Mouse (Mus musculus): Measurements from ENCODE around the gene Slc37a1.
A peak's percentile ranks its signal among the peaks of the same experiment; 100 is the strongest.

The Slc37a1 gene

DNA sequence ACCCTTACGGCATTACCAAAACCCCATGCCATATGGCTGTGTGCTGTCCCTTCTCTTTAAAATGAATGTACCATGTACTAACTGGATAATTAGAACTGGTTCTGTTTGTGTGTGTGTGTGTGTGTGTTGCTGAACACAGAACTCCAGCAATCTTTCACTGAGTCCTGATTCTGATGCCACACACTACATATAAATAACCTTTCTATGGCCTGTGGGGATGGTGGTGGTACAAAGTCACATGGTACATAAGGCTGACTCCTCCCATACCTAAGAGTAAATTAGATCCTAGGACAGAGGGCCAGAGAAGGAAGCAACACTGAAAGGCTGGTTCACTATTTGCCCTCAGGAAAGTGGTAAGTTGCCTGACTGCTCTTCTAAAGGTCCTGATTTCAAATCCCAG is at the start of gene Slc37a1:
Gene Slc37a1 (plus strand): TSS at position 301 of the 400 bp plus-strand sequence.
- DNase-seq (ENCODE audit: low spot score) = no peak

DNA sequence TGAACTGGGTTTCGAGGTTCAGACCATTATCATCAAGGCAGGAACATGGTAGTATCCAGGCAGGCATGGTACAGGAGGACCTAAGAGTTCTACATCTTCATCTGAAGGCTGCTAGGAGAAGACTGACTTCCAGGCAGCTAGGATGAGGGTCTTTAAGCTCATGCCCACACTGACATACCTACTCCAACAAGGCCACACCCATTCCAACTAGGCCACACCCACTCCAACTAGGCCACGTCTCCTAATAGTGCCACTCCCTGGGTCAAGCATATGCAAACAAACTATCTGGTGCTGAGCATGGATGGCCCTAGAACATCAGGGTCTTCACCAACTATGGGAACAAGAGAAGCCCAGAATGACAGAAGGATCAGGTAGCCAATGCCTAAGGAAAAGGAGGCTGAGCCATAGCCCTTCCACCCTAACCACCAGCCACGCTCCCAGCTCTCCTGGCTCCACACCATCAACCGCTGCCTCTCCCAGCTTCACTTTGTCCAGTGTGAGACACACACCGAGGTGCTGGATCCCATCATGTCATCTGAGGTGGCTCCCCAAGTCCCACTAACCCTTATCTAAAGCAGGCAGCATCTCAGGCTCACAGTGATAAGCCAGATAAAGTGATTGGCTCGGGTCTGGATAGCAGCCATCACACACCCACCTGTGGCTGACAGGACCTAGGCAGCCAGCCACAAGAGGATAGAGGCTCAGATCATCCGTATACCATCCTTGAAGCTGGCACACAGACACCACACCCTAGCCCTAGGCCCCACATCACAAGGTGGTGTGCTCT is 48.2 kb upstream of the Slc37a1 start:
- no peak for DNase-seq (ENCODE audit: low spot score)

DNA sequence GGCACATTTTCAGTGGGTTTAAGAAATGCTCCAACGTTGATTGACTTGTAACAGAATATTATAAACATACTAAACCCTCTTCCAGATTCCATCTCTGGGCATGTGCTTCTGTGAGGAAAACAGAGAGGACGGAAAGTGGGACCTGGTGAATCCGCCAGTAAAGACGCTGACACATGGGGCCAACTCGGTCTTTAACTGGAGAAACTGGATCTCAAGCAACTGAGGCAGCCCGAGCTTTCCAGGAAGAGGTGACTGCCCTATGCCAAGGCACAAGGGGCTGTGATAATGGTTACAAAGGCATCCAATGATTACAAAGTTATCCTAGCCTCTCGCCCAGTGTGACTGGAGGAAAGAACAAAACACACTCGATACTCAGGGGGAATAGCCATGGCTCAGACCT is 45.4 kb upstream of the Slc37a1 start:
- DNase-seq (ENCODE audit: low spot score) = no peak

DNA sequence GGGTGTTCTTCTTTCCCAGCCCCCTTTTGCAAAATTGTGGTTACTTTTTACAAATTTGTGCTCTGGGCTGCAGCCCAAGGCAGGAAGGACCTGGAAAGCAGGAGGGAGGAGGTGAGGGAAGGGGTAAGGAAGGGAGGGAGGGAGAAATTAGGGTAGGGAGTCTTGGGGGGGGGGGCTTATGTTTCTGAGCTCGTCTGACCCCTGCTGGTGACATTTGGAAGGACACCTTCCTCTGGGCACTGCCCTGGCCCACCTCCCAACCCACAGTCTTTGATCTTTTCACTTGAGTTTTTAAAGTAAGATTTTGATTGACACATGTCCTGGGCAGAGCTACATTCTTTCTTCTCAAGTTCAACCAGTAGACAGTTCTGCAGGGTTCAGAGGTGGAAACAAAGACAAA is 43.8 kb upstream of the Slc37a1 start:
- DNase-seq (ENCODE audit: low spot score) = no peak

DNA sequence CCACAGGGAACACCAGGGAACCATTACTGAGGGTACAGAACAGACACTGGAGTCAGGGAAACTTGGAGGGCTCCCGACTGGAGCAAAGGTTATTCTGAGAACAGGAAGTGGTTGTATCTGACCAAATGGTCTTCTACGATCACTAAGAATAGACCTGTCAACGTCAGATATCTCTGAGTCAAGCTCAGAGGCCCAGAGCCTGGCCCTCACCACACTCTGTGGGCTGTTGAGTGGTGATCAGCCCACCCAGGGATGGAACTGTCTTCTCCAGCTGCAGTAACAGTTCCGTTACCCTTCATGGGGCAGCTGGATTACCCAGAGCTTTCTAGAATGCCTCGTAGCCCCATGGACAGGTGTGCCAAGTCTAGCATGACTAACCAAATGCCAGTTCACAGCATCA is 41.3 kb upstream of the Slc37a1 start:
- no peak for DNase-seq (ENCODE audit: low spot score)

DNA sequence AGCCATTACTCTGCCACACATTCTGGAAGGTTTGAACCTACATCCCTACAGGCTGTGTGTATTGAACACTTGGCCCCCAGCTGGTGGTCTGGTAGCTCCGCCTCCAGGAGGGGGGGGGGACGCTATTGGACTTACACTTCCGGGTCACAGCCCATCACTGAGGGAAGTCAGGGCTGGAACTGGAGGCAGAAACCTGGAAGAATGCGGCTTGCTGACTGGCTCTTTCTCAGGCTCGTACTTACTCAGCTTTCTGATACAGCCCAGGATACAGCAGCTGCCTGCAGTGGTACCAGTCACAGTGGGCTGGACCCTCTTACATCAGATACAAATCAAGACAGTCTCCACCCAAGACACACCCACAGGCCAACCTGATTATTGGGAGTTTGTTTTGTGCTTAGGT is 39.4 kb upstream of the Slc37a1 start:
- no peak for DNase-seq (ENCODE audit: low spot score)

DNA sequence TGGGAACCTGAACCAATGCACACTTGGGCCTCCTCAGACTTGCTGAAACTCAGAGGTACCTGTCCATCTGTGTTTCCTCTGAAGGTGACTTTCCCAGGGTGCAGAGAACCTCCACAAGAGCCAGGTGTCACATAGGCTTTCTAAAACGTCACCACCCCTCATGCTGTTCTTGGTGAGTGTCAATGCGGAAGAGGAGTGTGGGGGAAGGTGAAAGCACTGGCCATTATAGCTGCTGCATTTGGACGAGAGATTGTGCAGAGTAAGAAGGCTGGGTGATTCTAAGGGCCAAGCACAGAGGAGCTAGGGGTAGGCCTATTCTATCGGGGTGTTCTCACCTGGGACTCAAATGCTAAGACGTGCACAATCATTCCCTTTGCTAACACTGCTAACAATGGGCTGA is 32.6 kb upstream of the Slc37a1 start:
- DNase-seq (ENCODE audit: low spot score) = no peak

DNA sequence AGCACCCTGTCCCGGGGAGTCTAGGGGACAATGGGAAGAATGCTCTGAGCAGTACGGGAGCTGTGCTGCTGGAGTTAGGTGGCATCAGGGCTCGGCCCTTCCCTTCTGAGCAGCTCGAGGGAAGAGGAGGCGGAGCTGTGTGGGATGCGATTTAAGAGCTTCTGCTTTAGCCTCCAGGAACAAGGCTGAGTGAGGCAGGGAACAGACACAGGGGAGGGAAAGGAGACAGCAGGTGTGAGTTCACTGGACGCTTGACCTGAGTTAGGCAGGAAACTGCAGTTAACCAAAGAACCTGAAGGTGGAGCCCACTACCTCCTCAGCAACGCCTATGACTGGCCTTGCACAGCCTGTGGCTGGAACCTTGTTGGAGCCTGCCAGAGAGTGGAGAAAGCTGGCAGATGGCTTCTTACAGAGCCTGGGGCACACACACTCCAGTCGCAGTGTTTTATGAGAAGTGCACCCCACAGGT is 32.1 kb upstream of the Slc37a1 start:
- DNase-seq (ENCODE audit: low spot score) = peak; percentile 80

DNA sequence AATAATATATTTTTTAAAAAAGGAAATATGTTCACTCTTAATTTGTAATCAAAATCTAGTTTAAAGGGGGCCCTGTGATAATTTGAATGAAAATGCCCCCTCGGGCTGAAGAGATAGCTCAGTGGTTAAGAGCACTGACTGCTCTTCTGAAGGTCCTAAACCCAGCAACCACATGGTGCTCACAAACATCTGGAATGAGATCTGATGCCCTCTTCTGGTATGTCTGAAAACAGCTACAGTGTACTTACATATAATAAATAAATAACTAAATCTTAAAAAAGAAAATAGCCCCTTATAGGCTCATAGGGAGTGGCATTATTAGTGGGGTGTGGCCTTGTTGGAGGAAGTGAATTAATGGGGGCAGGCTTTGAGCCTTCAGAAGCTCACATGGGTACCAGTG is 29.4 kb upstream of the Slc37a1 start:
- DNase-seq (ENCODE audit: low spot score) = no peak

DNA sequence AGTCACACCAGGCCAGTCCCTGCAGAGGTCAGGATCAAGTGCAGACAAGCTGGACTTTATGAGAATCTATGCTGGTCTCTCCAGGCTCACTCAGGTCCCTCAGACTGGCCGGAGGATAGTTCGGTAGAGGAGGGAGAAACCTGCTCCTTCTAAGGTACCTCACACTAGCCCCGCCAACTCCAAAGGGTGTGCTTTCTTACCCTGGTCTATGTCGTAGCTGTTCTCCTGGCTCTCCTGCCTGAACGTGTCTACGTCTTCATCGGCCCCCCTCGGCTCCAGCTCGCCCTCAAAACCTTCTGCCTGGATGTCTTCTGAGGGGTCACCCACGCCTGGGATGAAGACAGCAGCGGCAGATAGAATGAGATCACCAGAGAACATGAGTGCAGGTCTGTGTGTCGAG is 28.7 kb upstream of the Slc37a1 start:
- no peak for DNase-seq (ENCODE audit: low spot score)

DNA sequence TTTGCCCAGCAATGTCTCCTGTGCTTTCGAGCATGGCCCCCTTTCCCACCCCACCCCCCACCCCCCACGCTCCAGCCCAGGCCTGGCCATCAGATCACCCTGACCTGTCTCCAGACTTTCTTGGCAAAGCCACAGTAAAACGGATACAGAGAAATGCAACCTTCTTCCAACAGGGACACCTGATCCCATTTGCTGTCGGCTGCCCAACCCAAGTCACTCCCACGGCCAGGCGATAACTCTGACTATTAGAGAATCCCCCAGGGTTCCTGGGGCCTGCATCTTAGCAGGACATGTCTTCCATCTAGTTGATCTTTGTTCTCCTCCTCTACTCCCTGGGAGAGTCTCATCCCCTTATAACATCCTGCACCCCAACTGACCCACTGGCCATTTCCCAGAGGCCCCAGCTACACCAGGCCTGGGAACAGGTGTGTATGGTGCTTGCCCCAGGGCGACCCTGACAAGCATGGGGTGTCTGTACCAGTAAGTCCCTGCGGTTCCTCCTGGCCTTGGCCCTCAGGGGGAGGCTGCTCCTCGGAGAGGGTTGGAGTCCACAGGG is 28.2 kb upstream of the Slc37a1 start:
- no peak for DNase-seq (ENCODE audit: low spot score)

DNA sequence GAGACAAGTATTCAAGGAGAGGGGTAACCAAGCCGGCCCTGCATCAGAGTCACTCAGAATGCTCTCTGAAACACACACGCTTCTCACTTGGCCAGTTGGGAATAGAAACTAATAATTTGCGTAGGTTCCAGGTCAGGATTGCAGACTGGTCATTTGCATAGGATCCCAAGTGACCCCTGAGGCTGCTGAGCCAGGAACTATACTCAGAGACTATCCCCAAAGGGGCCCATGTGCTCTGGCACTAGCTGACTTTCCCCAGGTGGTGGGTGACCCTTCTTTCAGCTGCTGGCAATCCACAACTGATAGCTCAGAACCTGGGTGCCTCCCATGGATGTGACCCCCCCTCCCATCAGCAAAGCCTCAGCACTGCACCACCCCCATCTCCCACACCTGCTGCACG is 27.4 kb upstream of the Slc37a1 start:
- no peak for DNase-seq (ENCODE audit: low spot score)

DNA sequence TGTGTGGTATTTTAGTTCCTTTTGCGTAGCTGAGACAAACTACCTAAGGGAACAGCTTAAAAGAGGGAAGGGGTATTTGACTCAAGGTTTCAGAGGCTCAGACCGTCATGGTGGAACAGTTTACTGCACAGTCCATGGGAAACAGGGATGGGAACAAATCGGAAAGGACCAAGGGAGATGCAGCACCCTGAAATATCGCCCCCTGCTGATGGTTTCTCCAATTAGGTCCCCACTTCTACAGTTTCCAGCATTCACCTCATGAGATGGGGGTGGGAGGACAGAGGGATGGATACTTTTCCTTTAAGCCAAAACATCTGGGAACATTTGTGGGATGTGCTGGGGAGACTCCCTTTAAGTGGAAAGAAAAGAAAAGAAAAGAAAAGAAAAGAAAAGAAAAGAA is 26.8 kb upstream of the Slc37a1 start:
- DNase-seq (ENCODE audit: low spot score) = no peak

DNA sequence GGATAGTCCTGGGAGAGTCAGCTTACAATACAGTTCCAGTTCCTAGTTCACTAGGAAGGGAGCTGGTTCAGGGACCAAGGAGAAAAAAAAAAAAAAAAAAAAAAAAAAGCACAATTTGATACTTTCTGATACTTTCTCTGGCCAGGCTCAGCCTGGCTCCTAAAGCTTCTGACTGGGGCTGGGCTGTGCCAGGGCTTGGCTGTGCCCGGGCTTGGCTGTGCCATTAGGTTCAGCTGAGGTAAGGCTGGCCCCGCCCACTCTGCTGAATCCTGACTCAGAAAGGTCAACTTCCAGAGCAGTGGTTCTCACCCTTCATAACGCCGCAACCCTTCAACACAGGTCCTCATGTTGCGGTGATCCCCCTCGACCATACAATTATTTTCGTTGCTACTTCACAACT is 26.2 kb upstream of the Slc37a1 start:
- DNase-seq (ENCODE audit: low spot score) = no peak

DNA sequence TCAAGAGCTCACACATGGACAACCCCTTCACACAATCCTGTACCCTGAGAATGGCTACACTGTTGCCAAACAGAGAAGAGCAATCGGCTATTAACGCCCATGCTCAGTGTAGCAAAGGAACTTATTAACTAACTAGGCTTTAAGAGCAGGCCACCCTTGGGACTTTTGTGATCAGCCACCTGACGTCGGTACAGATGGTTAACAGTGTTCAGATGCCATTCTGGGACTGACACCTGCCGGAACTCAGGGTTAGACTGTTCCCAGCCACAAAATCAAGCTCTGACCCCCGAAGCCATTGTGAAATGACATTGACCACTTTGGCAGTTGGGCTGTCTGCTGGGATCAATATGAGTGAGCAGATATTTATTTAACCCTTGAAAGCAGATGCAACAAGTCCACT is 25.2 kb upstream of the Slc37a1 start:
- DNase-seq (ENCODE audit: low spot score) = no peak

DNA sequence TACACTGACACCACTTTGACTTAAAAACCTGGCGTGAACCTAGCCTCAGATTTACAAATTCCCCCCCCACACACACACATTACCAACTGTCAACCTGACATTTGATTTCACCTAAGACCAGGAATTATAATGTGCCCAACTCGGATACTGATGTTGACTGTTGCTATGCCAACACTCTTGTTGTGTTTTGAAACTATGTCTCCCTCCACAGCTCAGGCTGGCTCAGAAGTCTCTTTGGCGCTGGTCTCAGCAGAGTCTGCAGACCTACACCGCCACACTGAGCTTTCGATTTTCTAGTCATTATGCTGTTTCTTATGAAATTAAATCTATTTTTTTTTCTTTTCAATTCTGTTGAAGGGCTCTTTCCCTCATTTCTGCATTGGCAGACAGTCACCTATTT is 23.9 kb upstream of the Slc37a1 start:
- DNase-seq (ENCODE audit: low spot score) = no peak

DNA sequence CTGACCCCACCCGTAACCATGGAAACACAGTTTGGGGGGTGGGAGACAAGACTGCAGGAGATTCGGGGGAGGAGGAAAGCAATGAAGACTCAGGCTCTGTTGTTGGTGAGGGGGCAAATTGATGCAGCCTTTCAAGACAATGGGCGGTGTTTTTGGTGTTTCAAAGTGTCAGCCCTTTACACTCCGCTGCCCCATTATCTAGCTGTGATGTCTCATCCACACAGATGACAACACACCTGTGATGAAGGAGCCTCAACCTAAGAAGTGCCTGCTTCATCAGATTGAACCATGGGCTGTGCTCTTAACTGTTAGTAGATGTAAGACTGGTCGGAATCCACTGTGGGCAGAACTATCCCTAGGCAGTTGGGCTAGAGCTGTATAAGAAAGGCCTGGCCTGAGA is 22.8 kb upstream of the Slc37a1 start:
- DNase-seq (ENCODE audit: low spot score) = no peak

DNA sequence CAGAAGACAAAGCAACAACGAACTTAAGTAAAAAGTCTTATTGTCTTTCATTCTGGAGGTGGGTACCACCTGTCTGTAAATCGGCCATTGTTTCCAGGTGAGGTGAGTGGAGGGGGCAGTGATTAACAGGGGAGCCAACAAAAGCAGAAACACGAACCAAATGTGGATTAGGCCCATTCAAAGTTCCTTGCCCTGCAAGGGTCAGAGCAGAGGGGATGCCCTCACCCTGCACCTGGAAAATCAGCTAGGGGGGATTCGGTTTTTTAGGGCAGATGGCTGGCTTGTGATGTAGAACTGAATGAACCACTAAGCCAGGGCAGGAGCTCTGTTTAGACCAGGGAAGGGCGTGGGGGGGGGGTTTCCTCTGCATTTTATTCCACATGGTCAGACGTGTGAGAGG is 22.2 kb upstream of the Slc37a1 start:
- no peak for DNase-seq (ENCODE audit: low spot score)

DNA sequence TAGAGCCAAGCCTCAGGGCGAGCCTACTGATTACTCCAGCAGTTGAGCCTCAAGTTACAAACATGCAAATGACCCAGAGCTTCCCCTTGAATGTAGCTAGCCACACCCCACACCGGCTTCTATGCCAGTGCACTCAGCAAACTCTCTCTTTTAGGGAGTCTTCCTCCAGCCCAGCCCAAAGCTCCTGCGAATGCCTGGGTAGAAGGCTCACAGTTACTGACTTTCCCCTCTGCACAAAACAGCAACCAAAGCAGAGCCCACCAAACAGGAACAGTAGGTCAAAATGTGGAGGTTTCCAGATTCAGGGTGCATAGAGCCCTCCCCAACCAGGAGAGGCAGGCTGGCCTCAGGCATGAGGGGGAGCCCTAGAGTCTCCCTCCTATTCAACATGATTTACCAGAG is 21.4 kb upstream of the Slc37a1 start:
- no peak for DNase-seq (ENCODE audit: low spot score)

DNA sequence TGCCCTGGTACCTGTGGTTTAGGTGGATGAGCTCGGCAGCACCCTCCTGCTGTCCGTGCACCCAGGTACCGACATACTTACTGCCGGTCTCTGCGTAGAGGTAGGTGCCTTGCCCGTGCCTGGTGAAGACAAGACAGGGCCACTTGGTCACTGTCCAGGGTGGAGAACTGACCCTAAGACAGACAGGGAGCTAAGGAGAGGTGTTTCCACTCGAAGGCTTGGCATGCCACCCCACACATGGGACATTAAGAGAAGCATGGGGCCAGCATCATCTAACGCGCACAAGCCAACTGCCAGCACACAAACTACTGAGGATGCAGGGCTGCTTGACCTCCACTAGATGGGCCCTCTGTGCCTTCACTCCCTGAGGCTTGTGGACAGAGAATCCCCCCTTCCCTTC is 20.8 kb upstream of the Slc37a1 start:
- DNase-seq (ENCODE audit: low spot score) = no peak

DNA sequence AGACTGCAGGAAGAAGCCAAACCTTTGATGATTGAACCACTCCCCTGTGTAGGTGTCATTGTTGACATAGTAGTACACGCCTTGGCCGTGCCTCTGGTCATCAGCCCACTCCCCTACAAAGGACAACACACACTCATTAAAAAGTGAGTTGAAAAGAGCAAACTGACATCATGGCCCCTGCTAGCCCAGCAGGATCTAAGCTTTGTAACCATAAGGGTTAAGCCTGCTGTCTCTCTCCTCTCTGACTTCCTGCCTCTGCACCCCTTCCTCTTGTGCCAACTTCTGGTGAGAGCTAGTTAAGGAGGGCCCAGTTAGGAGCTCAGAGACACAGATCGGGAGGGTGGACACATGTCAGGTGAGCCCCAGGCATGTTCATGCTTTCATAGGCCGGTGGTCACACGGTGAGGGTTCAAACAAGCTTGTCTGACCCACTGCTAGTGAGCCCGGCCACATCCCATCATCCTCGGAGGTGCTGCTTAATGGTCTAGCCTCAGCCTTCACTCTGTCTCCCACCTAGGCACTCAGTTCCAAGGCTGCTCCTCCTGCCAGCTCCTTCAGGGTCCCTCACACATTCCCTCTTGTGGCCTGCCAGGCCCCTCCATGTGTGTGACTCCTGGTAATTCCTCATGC is 20.2 kb upstream of the Slc37a1 start:
- no peak for DNase-seq (ENCODE audit: low spot score)

DNA sequence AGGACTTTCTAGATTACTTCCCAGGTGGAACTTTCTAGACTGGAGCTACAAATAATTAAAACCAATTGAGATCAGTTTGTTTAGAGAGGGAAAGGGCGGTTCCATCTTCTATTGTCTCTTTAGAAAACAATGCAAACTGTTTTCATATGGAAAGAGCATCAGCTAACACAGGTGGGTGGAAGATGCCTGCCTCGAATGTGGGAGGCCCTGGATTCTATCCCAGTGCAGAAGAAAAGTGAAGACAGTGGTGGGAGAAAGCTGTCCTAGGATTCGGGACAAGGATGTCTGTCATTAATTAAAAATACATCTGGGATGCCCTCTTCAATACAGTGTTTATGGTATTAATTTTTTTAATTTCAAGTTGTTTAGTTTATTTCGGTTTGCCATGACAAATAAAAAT is 19.5 kb upstream of the Slc37a1 start:
- no peak for DNase-seq (ENCODE audit: low spot score)

DNA sequence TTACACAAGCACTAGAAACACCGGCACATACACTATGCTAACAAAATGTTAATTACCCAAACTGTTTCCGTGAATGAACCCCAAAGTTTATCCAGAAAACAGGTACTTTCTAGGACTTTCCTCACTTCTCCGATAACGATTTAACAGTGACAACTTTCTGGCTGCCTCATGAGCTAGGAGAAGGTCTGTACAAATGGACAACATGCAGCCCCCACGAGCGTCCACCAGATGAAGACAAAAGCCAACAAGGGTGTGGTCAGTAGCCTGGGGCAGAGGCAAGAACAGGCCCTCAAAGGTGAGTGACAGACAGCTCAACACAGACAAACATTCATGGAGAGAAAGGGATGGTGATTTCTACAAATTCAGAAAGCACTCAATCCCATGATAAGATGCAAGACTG is 19.0 kb upstream of the Slc37a1 start:
- DNase-seq (ENCODE audit: low spot score) = no peak

DNA sequence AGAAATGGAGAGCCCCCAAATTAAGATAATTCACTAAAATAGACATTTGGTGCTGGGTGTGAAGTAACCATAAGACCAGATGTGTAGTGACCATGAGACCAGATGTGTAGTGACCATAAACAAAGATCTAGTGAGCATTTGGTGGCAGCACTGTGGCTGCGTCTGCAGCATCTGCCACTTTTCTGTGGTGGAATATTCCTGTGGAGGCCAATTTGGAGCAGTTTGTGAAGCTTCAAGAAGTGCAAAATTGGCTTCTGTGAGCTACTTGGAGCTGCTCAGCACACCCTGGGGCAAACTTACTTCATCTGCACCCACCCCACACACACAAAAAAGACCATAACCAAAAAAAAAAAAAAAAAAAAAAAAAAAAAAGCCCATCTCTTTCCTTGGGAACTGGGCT is 18.6 kb upstream of the Slc37a1 start:
- no peak for DNase-seq (ENCODE audit: low spot score)

Measured in layer of hippocampus, adult 11-12 months (tissue).